Mouse (Mus musculus) large intestine, adult 2 months (tissue): Measurements from ENCODE around the gene Ccdc85c. TPM values are rescaled to one million over a fixed set of nuclear protein-coding genes. Genes with fewer than 3 reads are reported as not detected.

Source experiments
- DNase-seq: peaks from one replicate; pipeline ENCODE4 v3.0.0-alpha.2; 2012; ENCODE audit warnings: low read depth, low spot score
- WGBS: fragments of 180-500 bp; shearing (Covaris S2); methylation state at CpG from one replicate; pipeline ENCODE4 v1.1.7; 2018; 5-methylcytosine and 5-hydroxymethylcytosine counted together
- polyA plus RNA-seq: library from polyadenylated mRNA; depleted of rRNA; stranded (reverse); fragments of >200 nt; gene quantifications from 2 replicates; pipeline ENCODE4 v1.2.3, GENCODE M21; 2012; rRNA removed

The Ccdc85c gene
- 40.1 and 49.3 TPM in 2 replicates for polyA plus RNA-seq

GRCm38 (mm10) chr12:108274661-108275507 lies at the start of gene Ccdc85c:
Gene Ccdc85c, minus strand, starts transcription at chr12:108275425.
- DNase-seq = no peak
- under 1% methylated on average over 119 of the region's 120 CpGs for WGBS

DNA sequence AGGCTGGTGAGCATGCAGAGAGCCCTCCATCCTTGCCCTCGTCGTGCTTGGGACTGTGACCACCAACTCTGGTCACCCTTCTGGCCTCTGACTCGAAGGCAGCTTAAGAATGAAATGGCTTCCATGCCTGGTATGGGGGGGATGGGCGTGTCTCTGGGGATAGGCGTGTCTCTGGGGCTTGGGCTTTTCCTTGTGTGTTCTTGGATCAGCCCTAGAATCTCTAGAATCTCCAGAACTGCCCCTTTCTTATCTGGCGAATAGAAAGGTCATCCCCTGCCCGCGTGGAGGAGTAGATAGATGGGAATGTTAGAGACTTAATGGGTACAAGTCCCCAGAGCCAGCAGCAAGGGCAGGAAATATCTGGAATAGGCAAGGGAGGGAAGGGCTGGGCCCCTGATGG lies 44.9 kb upstream of the Ccdc85c start:
- DNase-seq = no peak
- 39% methylated on average over 8 of the region's 8 CpGs for WGBS

DNA sequence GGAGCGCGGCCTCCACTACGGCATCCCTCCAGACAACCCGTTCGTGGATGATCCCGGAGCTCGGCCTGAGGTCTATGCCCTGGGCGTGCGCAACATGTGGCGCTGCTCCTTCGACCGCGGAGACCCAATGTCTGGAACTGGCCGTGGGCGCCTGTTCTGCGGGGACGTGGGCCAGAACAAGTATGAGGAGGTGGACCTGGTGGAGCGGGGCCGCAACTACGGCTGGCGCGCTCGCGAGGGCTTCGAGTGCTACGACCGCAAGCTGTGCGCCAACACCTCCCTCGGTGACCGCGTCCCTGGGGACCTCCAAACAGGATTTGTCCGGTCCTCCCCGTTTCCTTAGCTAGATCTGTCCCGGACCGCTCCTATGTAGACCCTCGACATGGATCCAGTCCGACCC lies 43.3 kb upstream of the Ccdc85c start:
- WGBS = 22% methylated on average over 37 of the region's 37 CpGs

GRCm38 (mm10) chr12:108317826-108318430 lies 42.7 kb upstream of the Ccdc85c start:
- no peak for DNase-seq
- 34% methylated on average over 18 of the region's 18 CpGs for WGBS

More for the DNA sequence above, 43.3 kb upstream of the Ccdc85c start:
- no peak for DNase-seq

GRCm38 (mm10) chr12:108317201-108317738 lies 42.0 kb upstream of the Ccdc85c start:
- DNase-seq = no peak
- 25% methylated on average over 9 of the region's 9 CpGs for WGBS

DNA sequence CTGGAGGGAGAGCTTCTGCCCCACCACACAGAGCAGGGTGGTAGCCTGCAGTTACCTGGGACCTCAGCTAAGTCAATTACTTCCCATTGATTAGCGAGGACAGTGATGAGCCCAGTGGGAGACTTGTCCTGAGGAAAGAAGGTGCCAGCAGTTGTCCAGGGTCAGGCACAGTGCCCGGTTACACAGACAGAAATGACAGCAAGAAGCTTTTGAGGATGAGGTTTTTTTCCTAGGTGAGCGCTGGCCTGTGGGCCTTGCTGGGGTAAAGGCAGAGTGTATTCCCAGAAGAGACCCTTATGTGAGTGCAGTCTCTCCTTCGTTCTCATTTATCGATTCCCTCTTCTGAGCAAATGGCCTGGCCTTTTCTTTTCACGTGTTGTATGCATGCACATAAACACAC lies 41.4 kb upstream of the Ccdc85c start:
- DNase-seq = no peak
- WGBS = 57% methylated on average over 6 of the region's 6 CpGs

- no peak for DNase-seq
- WGBS = 49% methylated on average over 10 of the region's 10 CpGs
Observed at GRCm38 (mm10) chr12:108315818-108316217, 40.6 kb upstream of the Ccdc85c start.

DNA sequence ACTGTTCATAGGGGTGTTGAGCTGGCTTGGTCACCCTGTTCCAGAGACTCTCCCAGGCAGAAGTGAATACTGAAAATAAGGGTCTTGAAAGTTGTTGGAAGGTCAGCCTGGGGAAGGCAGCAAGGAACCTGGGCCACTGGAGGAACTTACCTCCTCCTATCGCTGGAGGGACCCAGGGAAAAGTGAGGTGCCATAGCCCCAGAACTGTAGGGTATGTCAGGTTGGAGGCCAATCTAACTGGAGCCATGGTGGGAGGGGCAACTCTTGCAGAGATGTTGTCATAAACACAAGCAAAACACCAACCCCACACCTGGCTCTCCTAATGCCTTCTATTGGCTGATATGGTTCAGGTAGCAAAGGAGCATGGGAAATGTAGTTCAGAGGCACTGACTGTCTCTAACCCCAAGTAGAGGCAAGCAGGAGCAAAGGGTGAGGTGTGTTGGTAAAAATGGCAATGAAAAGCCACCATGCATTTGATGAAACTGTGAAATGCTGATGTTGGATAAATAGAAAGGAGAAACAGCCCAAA lies 38.1 kb upstream of the Ccdc85c start:
- no peak for DNase-seq
- 79% methylated on average over 1 of the region's 1 CpGs for WGBS

DNA sequence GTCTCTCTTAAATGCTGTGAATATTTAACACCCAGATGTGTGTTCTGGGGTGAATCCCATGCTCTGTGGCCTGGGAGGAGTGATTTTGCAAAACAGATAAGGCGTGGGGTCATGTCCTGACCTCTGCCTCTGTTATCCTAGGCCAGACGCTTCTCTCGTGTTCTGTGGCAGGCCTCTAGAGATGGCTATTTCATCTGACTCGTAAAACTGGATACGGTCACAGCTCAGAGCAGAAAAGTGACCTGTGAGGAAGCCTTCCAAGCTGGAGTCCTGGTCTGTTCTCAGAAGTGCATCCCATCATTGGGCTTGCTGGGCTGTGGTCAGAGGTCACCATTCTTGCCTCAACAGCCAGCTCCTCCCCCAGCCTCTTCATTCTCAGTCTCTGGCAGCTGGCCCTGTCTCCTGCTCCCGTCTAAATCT lies 37.2 kb upstream of the Ccdc85c start:
- 52% methylated on average over 6 of the region's 6 CpGs for WGBS
- DNase-seq = no peak

- DNase-seq = no peak
- 87% methylated on average over 27 of the region's 27 CpGs for WGBS
Observed at GRCm38 (mm10) chr12:108311741-108312290, 36.6 kb upstream of the Ccdc85c start.

- 67% methylated on average over 7 of the region's 7 CpGs for WGBS
- DNase-seq = no peak
Observed at GRCm38 (mm10) chr12:108310456-108311027, 35.3 kb upstream of the Ccdc85c start.

DNA sequence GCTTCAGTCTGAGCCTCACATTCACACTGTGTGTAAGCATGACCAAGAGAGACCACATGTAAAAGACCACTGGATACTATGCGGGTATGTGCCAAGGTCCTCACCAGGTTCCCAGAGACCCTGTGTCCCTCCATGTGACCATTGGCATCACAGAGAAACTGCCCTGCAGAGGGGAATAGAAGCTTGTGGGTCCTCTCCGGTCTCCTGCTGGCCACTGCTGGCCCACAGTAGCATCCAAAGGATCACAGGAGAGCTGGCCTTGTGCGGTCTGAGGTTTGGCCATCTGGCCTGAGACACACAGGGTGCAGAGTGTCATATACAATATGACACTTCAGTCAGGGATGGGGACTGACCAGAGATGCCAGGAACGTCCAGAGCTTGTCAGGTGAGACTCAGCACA lies 34.8 kb upstream of the Ccdc85c start:
- 81% methylated on average over 4 of the region's 4 CpGs for WGBS
- DNase-seq = no peak

DNA sequence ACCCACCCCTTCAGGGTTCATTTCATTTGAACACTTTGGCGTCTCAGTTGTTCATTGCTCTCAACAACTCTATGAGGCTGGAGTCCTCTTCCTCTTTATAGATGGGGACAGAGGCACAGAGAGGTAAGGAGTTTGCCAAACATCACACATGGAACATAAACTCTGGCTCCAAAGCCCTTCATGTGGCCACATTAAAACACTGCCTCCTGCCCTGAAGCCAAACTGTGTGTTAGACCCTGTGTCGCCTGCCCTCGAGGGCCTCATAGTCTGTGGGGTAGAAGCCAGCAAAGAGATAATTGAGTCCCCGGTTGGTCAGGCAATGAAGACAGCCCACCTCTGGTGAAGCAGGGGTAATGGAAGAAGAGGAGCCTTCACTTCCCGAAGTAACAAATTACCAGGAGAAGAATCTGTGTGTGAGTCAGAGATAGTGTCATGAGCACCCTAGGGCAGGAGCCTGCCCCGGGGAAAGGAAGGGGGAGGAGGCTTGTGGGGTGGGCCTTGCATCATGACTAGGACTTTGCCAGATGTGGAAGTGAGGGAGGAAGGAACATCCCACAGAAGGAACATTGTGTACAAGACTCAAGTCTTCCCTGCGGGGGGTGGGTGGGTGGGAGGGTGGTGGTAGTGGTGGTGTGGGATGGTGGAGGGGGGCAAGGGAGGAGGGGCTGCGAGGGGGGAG lies 34.0 kb upstream of the Ccdc85c start:
- WGBS = 43% methylated on average over 7 of the region's 8 CpGs
- no peak for DNase-seq

- DNase-seq = no peak
- WGBS = 81% methylated on average over 16 of the region's 16 CpGs
Observed at GRCm38 (mm10) chr12:108308363-108308856, 33.2 kb upstream of the Ccdc85c start.

DNA sequence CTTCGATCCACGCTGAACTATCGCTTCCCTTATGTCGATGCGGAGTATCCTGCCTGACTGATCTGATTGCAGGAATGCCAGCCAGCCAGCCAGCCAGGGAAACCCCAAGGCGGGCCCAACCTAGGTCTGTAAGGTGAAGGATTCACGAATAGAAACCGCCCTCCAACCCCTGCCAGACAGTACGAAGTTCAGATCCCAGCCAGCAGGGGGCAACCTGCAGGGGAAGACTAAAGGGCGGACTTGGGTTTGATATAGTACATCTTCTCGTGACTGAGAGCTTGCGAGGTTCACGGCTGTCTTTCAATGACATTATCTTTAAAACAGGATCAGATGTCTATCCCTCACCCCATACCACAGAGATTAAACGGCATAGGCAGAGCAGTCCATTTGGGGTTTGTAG lies 32.3 kb upstream of the Ccdc85c start:
- DNase-seq = peak; percentile 22
- WGBS = 31% methylated on average over 14 of the region's 14 CpGs

GRCm38 (mm10) chr12:108305812-108306794 lies 30.9 kb upstream of the Ccdc85c start, which contains the start of gene Hhipl1:
Gene Hhipl1, plus strand, starts transcription at chr12:108306270.
- no peak for DNase-seq
- 4% methylated on average over 67 of the region's 67 CpGs for WGBS

DNA sequence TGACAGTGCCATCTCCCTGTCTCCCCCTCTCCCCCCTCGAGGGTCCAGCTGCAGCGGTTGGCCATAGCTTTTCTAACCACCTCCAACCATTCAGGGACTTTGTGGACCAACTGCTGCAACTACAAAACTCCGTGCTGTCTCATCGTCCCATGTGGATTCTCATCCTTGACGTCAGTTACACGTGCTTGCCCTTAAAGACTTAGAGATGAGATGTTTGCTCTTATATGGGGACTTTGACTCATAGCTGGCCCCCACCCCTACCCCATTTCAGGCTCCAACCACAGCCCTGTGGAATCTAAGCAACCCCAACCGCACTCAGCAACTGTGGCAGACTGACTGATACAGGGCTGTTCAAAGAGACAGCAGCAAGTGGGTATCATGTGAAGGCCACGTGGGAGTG lies 29.9 kb upstream of the Ccdc85c start:
- 53% methylated on average over 8 of the region's 8 CpGs for WGBS
- no peak for DNase-seq

DNA sequence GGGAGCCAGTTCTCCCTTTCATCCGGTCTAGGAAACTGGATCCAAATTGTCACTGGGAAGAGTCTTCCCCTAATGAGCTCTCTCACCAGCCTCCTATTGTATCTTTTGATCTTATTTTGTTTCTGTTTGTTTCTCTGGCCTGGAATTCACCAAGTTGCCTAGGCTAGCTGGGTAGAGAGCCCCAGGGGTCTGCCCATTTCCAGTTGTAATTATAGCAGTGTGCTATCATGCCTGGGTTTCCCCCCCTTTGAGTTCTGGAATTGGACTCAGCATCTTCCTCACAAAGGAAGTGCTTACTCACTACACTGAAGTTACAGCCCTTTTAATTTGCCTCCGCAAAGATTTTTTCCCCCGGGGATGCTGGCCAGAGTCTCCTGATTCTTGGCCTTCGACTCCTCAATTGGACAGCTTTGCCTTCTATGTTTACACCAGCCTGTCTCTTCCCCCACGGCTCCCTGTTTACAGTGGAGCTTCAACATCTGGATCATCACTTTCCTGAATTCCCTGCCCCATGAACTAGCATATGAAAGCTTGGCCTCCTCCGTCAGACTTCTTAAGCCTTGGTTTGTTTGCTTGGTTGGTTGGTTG lies 28.6 kb upstream of the Ccdc85c start:
- 40% methylated on average over 6 of the region's 6 CpGs for WGBS
- no peak for DNase-seq
